Mouse (Mus musculus) liver (tissue): Measurements from ENCODE around the gene Kbtbd8.

Experiments used
- DNase-seq: peaks from one replicate; pipeline ENCODE4 v3.0.0-alpha.2; 2020; ENCODE audit warnings: mixed read lengths

The Kbtbd8 gene

DNA sequence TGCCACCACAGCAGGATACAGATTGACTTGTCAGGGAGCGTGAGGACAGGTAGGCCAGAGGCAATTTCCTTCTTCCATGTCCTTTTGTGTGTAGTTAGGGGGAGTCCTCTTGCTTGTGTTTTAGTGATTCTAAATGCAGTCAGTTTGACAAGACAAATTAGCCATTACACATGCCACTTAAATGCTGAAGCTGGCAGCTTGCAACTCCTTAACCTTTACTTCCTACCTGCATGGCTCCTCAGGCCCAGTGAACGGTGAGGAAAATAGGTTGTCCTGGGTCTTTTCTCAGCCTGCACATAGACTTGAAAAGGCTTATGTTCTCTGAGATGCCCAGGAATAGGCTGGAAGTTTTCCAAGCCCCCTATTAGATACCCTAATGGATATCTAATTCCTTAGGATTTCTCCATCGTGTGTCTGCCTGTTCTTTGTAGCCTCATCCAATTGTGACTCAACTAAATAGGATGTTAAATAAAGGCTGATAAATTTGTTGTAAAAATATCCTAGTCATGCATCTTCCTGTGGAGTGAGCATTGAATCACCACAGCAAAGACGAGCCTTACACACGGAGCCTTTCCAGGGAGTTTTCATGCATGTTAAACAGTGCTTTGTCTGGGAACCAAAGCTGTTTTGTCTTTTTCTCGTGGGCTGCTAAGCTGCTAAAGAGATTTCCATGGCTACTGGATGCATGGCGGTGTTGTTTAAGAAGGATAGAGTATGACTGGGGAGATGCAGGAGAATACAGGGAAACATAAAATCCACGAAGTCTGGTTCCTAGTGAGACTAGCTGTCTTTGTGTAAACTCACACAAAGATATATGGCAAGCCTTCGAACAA is 57.5 kb downstream of the Kbtbd8 start:
- DNase-seq, result no peak
